Mouse (Mus musculus) heart, adult 2 months (tissue): ENCODE data around the gene Tmem245.

ENCODE experiments used
- CTCF ChIP-seq: fragments of 200-600 bp; IDR thresholded peaks from 2 replicates; pipeline ENCODE4 v1.8.1; 2022; ENCODE audit warnings: antibody characterized with exemption, mild to moderate bottlenecking, moderate library complexity
- EP300 ChIP-seq: fragments of 200-500 bp; IDR thresholded peaks from 2 replicates; pipeline ENCODE4 v1.6.1; 2011; ENCODE audit warnings: low read depth, low read length, control low read depth; ENCODE audit not compliant: insufficient read depth

DNA sequence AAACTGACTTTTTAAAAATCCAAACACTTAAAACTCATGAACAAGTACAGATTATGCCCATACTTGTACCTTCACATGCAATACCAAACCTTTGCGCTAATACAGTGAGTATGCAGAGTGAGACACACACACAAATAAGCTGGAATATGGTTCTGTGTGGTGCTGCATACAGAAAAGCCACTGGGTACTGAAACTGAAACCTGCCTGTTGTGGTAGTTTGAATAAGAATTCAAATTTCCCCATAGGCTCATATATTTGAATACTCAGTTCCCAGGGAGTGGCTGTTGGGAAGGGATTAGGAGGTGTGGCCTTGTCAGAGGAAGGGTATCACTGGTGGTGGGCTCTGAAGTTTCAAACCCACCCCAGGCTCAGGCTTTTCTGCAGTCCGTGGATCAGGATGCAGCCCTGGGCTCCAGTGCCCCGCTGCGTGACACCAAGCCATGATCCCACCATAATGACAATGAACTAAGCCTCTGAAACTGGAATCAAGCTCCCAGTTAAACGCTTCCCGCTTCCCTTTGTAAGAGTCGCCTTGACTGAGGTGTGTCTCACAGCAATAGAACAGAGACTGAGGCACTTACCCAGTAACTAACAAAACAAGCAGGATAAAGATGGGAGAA lies 34.7 kb downstream of the Tmem245 start:
- TF ChIP-seq CTCF (no peak), EP300 (no peak)
